Mouse (Mus musculus) hindbrain, embryonic 10.5 days (tissue): ENCODE results near the gene Cpt1a. TPM values are rescaled to one million over a fixed set of nuclear protein-coding genes. Genes with fewer than 3 reads are reported as not detected.
A peak's percentile ranks its signal among the peaks of the same experiment; 100 is the strongest.

Experiments
- DNase-seq: peaks from one replicate; pipeline ENCODE4 v3.0.0-alpha.2; 2017; ENCODE audit warnings: low spot score
- H3K27ac ChIP-seq: fragments of 300-500 bp; sonication (generic); 2 replicates; pipeline ENCODE4 v1.5.1; 2016; ENCODE audit warnings: mild to moderate bottlenecking, moderate library complexity
- H3K27me3 ChIP-seq: fragments of 300-500 bp; sonication (generic); 2 replicates; pipeline ENCODE4 v1.6.1; 2016; ENCODE audit warnings: mild to moderate bottlenecking; ENCODE audit not compliant: poor library complexity, insufficient read depth, severe bottlenecking
- H3K36me3 ChIP-seq: fragments of 300-500 bp; sonication (generic); 2 replicates; pipeline ENCODE4 v1.6.1; 2016; ENCODE audit warnings: mild to moderate bottlenecking, moderate library complexity
- H3K4me1 ChIP-seq: fragments of 300-500 bp; sonication (generic); replicated peaks from 2 replicates; pipeline ENCODE4 v1.6.1; 2016; ENCODE audit warnings: mild to moderate bottlenecking
- H3K4me3 ChIP-seq: fragments of 300-500 bp; sonication (generic); 2 replicates; pipeline ENCODE4 v1.5.1; 2016; ENCODE audit warnings: mild to moderate bottlenecking, moderate library complexity
- H3K9me3 ChIP-seq: fragments of 300-500 bp; sonication (generic); 2 replicates; pipeline ENCODE4 v1.6.1; 2016; ENCODE audit warnings: mild to moderate bottlenecking, moderate library complexity
- WGBS: fragments of 180-500 bp; shearing (Covaris S2); methylation state at CpG from one replicate; pipeline ENCODE4 v1.1.7; 2016; 5-methylcytosine and 5-hydroxymethylcytosine counted together
- polyA plus RNA-seq: library from polyadenylated mRNA; unstranded; fragments of >200 nt; fragmentation: Nextera tagmentation; extraction: Ambion mirVana; gene quantifications from 2 replicates; pipeline ENCODE4 v1.2.1, GENCODE M21; 2016

Cpt1a gene
- polyA plus RNA-seq, 1 experiment from 2014 or later, result 5.6 TPM

GRCm38 (mm10) chr19:3307175-3307949 lies 14.8 kb upstream of the Cpt1a start:
- DNase-seq, result no peak
- no peaks in the 10 kb centered on the region for H3K9me3 ChIP-seq
- 60% methylated on average over 16 of the region's 16 CpGs for WGBS
- no peaks in the 10 kb centered on the region for H3K4me1 ChIP-seq
- H3K4me3 ChIP-seq, result no peak overlapping the region
- H3K27ac ChIP-seq, result no peak overlapping the region
- H3K36me3 ChIP-seq, result no peaks in the 10 kb centered on the region
- H3K27me3 ChIP-seq, result no peaks in the 10 kb centered on the region

- H3K27ac ChIP-seq, result no peak overlapping the region
- WGBS, result 94% methylated on average over 2 of the region's 2 CpGs
- H3K4me3 ChIP-seq, result no peak overlapping the region
- H3K9me3 ChIP-seq, result peaks cover 5% of the 10 kb centered on the region; the same call in 1 of the 2 replicates
- DNase-seq, result no peak
- H3K36me3 ChIP-seq, result no peaks in the 10 kb centered on the region
- H3K4me1 ChIP-seq, result peaks cover 29% of the 10 kb centered on the region
- H3K27me3 ChIP-seq, result peaks cover 51% of the 10 kb centered on the region
These were observed 2.8 kb upstream of the Cpt1a start for GRCm38 (mm10) chr19:3319341-3319740.

- H3K36me3 ChIP-seq, result no peaks in the 10 kb centered on the region
- no peak for DNase-seq
- peaks cover 57% of the 10 kb centered on the region for H3K27me3 ChIP-seq
- WGBS, result 83% methylated on average over 7 of the region's 7 CpGs
- no peak overlapping the region for H3K27ac ChIP-seq
- peaks cover 36% of the 10 kb centered on the region for H3K4me1 ChIP-seq
- peaks cover 5% of the 10 kb centered on the region; the same call in 1 of the 2 replicates for H3K9me3 ChIP-seq
- no peak overlapping the region for H3K4me3 ChIP-seq
These were observed 2.0 kb upstream of the Cpt1a start for GRCm38 (mm10) chr19:3320086-3320485.

- Histone ChIP-seq H3K27me3 (peaks cover 59% of the 10 kb centered on the region), H3K27ac (no peak overlapping the region), H3K4me1 (peaks cover 42% of the 10 kb centered on the region), H3K9me3 (peaks cover 5% of the 10 kb centered on the region; the same call in 1 of the 2 replicates), H3K4me3 (no peak overlapping the region), H3K36me3 (no peaks in the 10 kb centered on the region)
- DNase-seq, result no peak
- WGBS, result 75% methylated on average over 3 of the region's 3 CpGs
These were observed 1.3 kb upstream of the Cpt1a start for GRCm38 (mm10) chr19:3320801-3321200.

GRCm38 (mm10) chr19:3321617-3322016 lies 517 bp upstream of the Cpt1a start:
- Histone ChIP-seq H3K4me3 (peak overlapping the region; percentile 56; the same call in 1 of the 2 replicates), H3K27me3 (peaks cover 67% of the 10 kb centered on the region), H3K9me3 (peaks cover 5% of the 10 kb centered on the region; the same call in 1 of the 2 replicates), H3K27ac (no peak overlapping the region), H3K4me1 (peaks cover 49% of the 10 kb centered on the region), H3K36me3 (no peaks in the 10 kb centered on the region)
- 6% methylated on average over 11 of the region's 11 CpGs for WGBS
- DNase-seq, result peak; percentile 12

- under 1% methylated on average over 47 of the region's 47 CpGs for WGBS
- peak; percentile 79 for DNase-seq
- Histone ChIP-seq H3K36me3 (no peaks in the 10 kb centered on the region), H3K4me1 (peaks cover 49% of the 10 kb centered on the region), H3K4me3 (peak overlapping the region; percentile 56), H3K27me3 (peaks cover 75% of the 10 kb centered on the region), H3K27ac (peak overlapping the region; percentile 62), H3K9me3 (peaks cover 5% of the 10 kb centered on the region; the same call in 1 of the 2 replicates)
These were observed 1.1 kb downstream of the Cpt1a start for GRCm38 (mm10) chr19:3323201-3323621.

- DNase-seq, result peak; percentile 51
- peaks cover 5% of the 10 kb centered on the region; the same call in 1 of the 2 replicates for H3K9me3 ChIP-seq
- peaks cover 75% of the 10 kb centered on the region for H3K27me3 ChIP-seq
- peak overlapping the region; percentile 62; the same call in 1 of the 2 replicates for H3K27ac ChIP-seq
- no peaks in the 10 kb centered on the region for H3K36me3 ChIP-seq
- peaks cover 49% of the 10 kb centered on the region for H3K4me1 ChIP-seq
- peak overlapping the region; percentile 56 for H3K4me3 ChIP-seq
- WGBS, result under 1% methylated on average over 34 of the region's 34 CpGs
These were observed 1.7 kb downstream of the Cpt1a start for GRCm38 (mm10) chr19:3323753-3324270.

GRCm38 (mm10) chr19:3324271-3324811 lies 2.2 kb downstream of the Cpt1a start:
- Histone ChIP-seq H3K4me3 (peak overlapping the region; percentile 56), H3K9me3 (peaks cover 5% of the 10 kb centered on the region; the same call in 1 of the 2 replicates), H3K27me3 (peaks cover 74% of the 10 kb centered on the region), H3K36me3 (no peaks in the 10 kb centered on the region), H3K27ac (no peak overlapping the region), H3K4me1 (peaks cover 49% of the 10 kb centered on the region)
- DNase-seq, result peak; percentile 41
- 4% methylated on average over 17 of the region's 17 CpGs for WGBS

GRCm38 (mm10) chr19:3324931-3325711 lies 3.0 kb downstream of the Cpt1a start:
- H3K4me3 ChIP-seq, result peak overlapping the region; percentile 56
- peak overlapping the region; percentile 84 for H3K27ac ChIP-seq
- peaks cover 67% of the 10 kb centered on the region for H3K27me3 ChIP-seq
- peaks cover 49% of the 10 kb centered on the region for H3K4me1 ChIP-seq
- H3K36me3 ChIP-seq, result no peaks in the 10 kb centered on the region
- WGBS, result 1% methylated on average over 59 of the region's 59 CpGs
- DNase-seq, result peak; percentile 89
- H3K9me3 ChIP-seq, result peaks cover 5% of the 10 kb centered on the region; the same call in 1 of the 2 replicates

GRCm38 (mm10) chr19:3325771-3326478 lies 3.8 kb downstream of the Cpt1a start:
- WGBS, result 44% methylated on average over 15 of the region's 15 CpGs
- no peak for DNase-seq
- Histone ChIP-seq H3K4me1 (peaks cover 49% of the 10 kb centered on the region), H3K36me3 (no peaks in the 10 kb centered on the region), H3K27me3 (peaks cover 63% of the 10 kb centered on the region), H3K9me3 (peaks cover 5% of the 10 kb centered on the region; the same call in 1 of the 2 replicates), H3K4me3 (peak overlapping the region; percentile 56), H3K27ac (peak overlapping the region; percentile 84)

GRCm38 (mm10) chr19:3326479-3327047 lies 4.4 kb downstream of the Cpt1a start:
- DNase-seq, result no peak
- Histone ChIP-seq H3K4me1 (peaks cover 47% of the 10 kb centered on the region), H3K36me3 (no peaks in the 10 kb centered on the region), H3K4me3 (no peak overlapping the region), H3K9me3 (peaks cover under 1% of the 10 kb centered on the region; the same call in 1 of the 2 replicates), H3K27me3 (peaks cover 57% of the 10 kb centered on the region), H3K27ac (no peak overlapping the region)
- WGBS, result 83% methylated on average over 12 of the region's 12 CpGs
